Mouse (Mus musculus): ENCODE measurements at regions not wholly inside any gene's neighbourhood (a gene's known extent, or its start where the extent isn't known, plus 50 kb on each side); places are given as distances from the start of the nearest gene placed in this dataset.

DNA sequence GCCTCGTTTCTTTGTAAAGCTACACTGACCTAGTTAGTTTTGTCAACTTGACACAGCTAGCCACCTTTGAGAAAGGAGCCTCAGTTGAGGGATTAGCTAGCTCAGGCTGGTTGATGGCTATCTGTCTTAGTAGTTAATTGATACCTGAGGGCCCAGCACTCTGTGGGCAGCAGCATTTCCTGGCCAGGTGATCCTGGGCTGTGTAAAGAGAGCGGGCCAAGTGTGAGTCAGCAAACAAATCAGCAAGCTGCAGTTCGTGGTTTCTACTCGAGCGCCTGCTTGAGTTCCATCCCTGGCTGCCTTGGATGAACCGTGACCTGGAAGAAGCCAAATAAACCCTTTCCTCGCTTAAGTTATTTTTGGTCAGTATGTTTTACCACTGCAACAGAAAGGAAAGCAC is 106.6 kb upstream of the Fut8 start:
- Histone ChIP-seq H3K27ac (ENCODE audit: low read depth, low read length) (no peak overlapping the region), H3K4me3 (ENCODE audit: low read depth, low read length) (no peak overlapping the region), H3K4me1 (ENCODE audit: control insufficient read depth, insufficient read depth, low read length) (no peaks in the 10 kb centered on the region), H3K27me3 (replicated peaks; ENCODE audit: control insufficient read depth, insufficient read depth, low read length) (no peaks in the 10 kb centered on the region), H3K9ac (ENCODE audit: low read length) (no peak overlapping the region), H3K9me3 (replicated peaks; ENCODE audit: control insufficient read depth, low read length) (no peaks in the 10 kb centered on the region), H3K4me2 (ENCODE audit: low read length) (no peak overlapping the region), H3K36me3 (ENCODE audit: control insufficient read depth, insufficient read depth, low read length) (no peaks in the 10 kb centered on the region)
- DNase-seq (ENCODE audit: low spot score) (no peak), ATAC-seq (no peak)
- WGBS: 70% methylated on average over 7 of the region's 7 CpGs

DNA sequence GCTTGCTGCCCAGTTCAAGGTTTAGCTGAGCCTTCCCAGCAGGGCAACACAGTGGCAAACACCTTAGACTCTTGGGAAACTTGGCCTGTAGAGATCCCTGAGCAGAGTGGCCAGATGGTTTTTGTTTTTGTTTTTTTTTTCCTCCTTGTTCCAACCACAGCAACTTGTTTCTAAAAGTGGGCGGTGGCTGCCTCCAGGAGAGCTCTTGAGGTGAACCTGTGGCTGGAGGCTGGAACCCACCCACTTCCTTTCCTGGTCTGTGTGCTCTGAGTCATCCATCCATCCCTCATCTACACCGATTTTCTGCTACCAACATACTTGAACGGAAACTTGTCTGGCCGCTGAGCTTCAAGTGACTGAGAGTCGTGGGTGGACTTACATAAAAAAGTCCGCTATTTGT is 107.4 kb upstream of the Fut8 start:
- Histone ChIP-seq H3K9ac (ENCODE audit: low read length) (no peak overlapping the region), H3K9me3 (replicated peaks; ENCODE audit: control insufficient read depth, low read length) (no peaks in the 10 kb centered on the region), H3K36me3 (ENCODE audit: control insufficient read depth, insufficient read depth, low read length) (no peaks in the 10 kb centered on the region), H3K4me1 (ENCODE audit: control insufficient read depth, insufficient read depth, low read length) (no peaks in the 10 kb centered on the region), H3K27ac (ENCODE audit: low read depth, low read length) (no peak overlapping the region), H3K27me3 (replicated peaks; ENCODE audit: control insufficient read depth, insufficient read depth, low read length) (no peaks in the 10 kb centered on the region), H3K4me3 (ENCODE audit: low read depth, low read length) (no peak overlapping the region), H3K4me2 (ENCODE audit: low read length) (no peak overlapping the region)
- ATAC-seq: no peak
- DNase-seq (ENCODE audit: low spot score): no peak
- WGBS: 83% methylated on average over 6 of the region's 6 CpGs

DNA sequence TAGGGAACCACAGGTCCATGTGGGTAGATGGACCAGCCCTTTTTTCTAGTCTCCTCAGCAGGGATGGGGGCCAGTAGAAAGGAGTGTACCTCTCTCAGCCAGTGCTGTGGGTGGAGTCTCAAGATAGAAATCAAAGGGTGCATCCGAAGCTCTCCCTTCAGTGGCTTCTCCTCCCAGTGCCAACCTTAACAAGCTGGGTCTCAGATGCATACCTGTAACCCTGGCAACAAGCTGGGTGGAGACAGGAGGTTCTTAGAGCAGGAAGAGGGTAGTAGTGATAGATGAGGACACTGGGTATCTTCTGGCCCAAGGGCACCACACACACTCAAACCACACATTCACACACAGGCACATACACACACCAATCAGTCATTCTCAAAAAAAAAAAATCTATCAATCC is 113.7 kb upstream of the Fut8 start:
- no peaks in the 10 kb centered on the region for H3K27me3 ChIP-seq (replicated peaks; ENCODE audit: control insufficient read depth, insufficient read depth, low read length)
- H3K4me1 ChIP-seq (ENCODE audit: control insufficient read depth, insufficient read depth, low read length): no peaks in the 10 kb centered on the region
- no peak for ATAC-seq
- no peaks in the 10 kb centered on the region for H3K9me3 ChIP-seq (replicated peaks; ENCODE audit: control insufficient read depth, low read length)
- H3K4me3 ChIP-seq (ENCODE audit: low read depth, low read length): no peak overlapping the region
- H3K36me3 ChIP-seq (ENCODE audit: control insufficient read depth, insufficient read depth, low read length): no peaks in the 10 kb centered on the region
- no peak overlapping the region for H3K27ac ChIP-seq (ENCODE audit: low read depth, low read length)
- no peak for DNase-seq (ENCODE audit: low spot score)
- H3K4me2 ChIP-seq (ENCODE audit: low read length): no peak overlapping the region
- no peak overlapping the region for H3K9ac ChIP-seq (ENCODE audit: low read length)
- WGBS: 63% methylated on average over 1 of the region's 1 CpGs

DNA sequence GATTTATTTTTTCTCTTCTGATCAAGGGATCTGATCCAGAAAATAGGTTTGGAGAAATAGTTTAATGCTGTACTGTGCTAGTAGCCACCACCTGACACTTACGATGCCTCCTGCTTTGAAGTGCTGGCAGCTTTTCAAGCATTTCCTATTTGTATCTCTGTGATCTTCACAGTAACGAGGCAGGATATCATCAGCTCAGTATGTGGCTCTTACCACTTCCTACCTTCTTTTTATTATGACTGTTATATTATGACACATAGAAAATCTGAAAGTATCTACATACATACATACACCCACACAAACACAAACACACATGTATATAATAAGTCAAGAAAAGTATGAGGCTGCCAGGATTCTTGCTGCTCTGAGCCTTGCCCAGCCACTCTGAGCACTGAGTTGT is 124.4 kb upstream of the Fut8 start:
- Histone ChIP-seq H3K4me1 (ENCODE audit: control insufficient read depth, insufficient read depth, low read length) (no peaks in the 10 kb centered on the region), H3K36me3 (ENCODE audit: control insufficient read depth, insufficient read depth, low read length) (no peaks in the 10 kb centered on the region), H3K4me2 (ENCODE audit: low read length) (no peak overlapping the region), H3K4me3 (ENCODE audit: low read depth, low read length) (no peak overlapping the region), H3K9me3 (replicated peaks; ENCODE audit: control insufficient read depth, low read length) (no peaks in the 10 kb centered on the region), H3K27ac (ENCODE audit: low read depth, low read length) (no peak overlapping the region), H3K9ac (ENCODE audit: low read length) (no peak overlapping the region), H3K27me3 (replicated peaks; ENCODE audit: control insufficient read depth, insufficient read depth, low read length) (no peaks in the 10 kb centered on the region)
- DNase-seq (ENCODE audit: low spot score) (no peak), ATAC-seq (no peak)
- 60% methylated on average over 2 of the region's 2 CpGs for WGBS

DNA sequence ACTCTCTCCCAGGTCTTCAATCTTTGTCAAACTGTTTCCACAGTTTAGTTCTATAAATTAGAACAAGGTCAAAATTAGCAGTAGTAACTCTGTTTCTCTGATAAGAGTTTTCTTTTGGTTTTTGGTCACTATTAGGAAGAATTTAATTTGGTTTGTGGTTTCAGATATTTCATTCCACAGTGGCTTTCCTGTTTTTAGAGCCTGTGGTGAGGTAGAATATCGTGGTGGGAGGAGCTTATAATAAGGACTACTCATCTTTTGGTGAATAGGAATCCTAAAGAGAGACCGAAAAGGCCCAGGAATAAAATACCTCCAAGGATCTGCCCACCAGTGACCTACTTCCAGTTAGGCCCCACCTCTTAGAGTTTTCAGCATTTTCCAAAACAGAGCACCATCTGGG is 125.8 kb upstream of the Fut8 start:
- no peaks in the 10 kb centered on the region for H3K9me3 ChIP-seq (replicated peaks; ENCODE audit: control insufficient read depth, low read length)
- H3K4me1 ChIP-seq (ENCODE audit: control insufficient read depth, insufficient read depth, low read length): no peaks in the 10 kb centered on the region
- no peak overlapping the region for H3K27ac ChIP-seq (ENCODE audit: low read depth, low read length)
- no peaks in the 10 kb centered on the region for H3K27me3 ChIP-seq (replicated peaks; ENCODE audit: control insufficient read depth, insufficient read depth, low read length)
- H3K36me3 ChIP-seq (ENCODE audit: control insufficient read depth, insufficient read depth, low read length): no peaks in the 10 kb centered on the region
- ATAC-seq (no peak), DNase-seq (ENCODE audit: low spot score) (no peak)
- 78% methylated on average over 2 of the region's 2 CpGs for WGBS
- no peak overlapping the region for H3K4me2 ChIP-seq (ENCODE audit: low read length)
- H3K9ac ChIP-seq (ENCODE audit: low read length): no peak overlapping the region
- H3K4me3 ChIP-seq (ENCODE audit: low read depth, low read length): no peak overlapping the region

DNA sequence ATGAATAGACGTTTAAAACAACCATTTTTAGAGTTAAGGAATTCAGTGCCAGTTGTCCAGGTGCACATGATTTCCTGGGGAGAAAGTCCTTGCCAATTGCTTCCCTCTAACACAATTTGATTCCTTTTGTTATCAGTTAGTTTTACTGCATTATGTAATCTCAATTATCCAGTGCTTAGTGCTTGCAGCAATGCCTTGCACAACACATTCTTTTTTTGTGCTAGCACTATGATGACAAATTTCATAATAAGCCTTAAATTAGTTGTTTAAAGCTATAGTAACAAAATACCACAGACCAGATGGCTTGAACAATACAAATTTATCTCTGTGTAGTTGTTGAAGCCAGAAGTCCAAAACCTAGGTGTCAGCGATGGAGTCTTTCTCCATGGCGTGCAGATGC is 130.7 kb upstream of the Fut8 start:
- H3K9me3 ChIP-seq (replicated peaks; ENCODE audit: control insufficient read depth, low read length): no peaks in the 10 kb centered on the region
- H3K4me3 ChIP-seq (ENCODE audit: low read depth, low read length): no peak overlapping the region
- H3K4me2 ChIP-seq (ENCODE audit: low read length): no peak overlapping the region
- WGBS: 85% methylated on average over 3 of the region's 3 CpGs
- H3K27ac ChIP-seq (ENCODE audit: low read depth, low read length): no peak overlapping the region
- H3K27me3 ChIP-seq (replicated peaks; ENCODE audit: control insufficient read depth, insufficient read depth, low read length): no peaks in the 10 kb centered on the region
- no peaks in the 10 kb centered on the region for H3K36me3 ChIP-seq (ENCODE audit: control insufficient read depth, insufficient read depth, low read length)
- no peak for ATAC-seq
- DNase-seq (ENCODE audit: low spot score): no peak
- H3K4me1 ChIP-seq (ENCODE audit: control insufficient read depth, insufficient read depth, low read length): no peaks in the 10 kb centered on the region
- no peak overlapping the region for H3K9ac ChIP-seq (ENCODE audit: low read length)

DNA sequence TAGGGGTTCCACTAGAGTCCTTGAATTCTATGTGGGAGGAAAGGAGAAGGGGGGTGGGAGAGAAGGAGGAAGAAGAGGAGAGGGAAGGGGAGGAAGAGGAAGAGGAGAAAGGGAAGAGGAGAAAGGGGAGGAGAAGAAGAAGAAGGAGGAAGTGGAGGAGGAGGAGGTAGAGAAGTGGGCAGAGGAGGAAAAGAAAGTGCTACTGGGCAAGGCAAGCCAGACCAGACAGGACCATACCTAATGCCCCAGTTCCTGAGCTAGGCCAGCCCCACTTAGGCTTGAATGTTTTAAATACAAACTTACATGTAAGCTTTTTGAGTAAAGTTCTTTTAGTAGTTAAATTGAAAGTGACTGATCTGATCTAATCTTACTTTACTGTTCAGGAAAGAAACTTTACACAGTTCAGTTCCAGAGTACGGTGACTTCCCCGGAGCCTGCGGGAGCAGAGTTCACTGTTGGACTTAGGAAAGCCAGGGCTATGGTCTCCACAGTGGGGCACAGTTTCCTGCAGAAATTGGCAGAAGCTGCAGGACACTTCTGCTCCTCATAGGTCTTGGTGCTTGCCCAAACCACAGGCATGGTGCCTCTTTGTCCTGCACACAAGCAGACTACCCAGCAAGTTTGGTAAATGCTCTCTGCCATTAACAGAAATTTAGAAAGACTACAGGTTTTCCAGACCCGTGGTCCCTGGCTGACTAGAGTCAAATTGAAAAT is 131.9 kb upstream of the Fut8 start:
- Histone ChIP-seq H3K27ac (ENCODE audit: low read depth, low read length) (no peak overlapping the region), H3K4me2 (ENCODE audit: low read length) (no peak overlapping the region)

DNA sequence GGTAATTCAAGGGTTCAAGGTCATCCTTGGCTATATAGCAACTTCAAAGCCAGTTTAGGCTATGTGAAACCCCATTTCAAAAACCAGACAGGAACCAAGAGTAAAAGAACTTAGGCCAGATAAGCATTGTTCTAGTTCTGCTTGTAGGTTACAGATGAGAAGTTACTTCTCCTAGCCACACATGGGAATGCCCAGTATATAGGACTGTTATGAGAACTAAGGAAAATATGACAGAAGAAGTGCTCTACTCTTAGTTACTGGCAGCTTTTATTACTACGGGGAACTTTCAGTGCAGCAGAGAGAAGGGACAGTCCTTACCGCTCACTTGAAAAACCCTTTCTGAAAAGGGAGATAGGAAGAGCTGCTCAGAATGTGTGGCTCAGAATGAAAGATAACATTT is 137.4 kb upstream of the Fut8 start:
- DNase-seq (ENCODE audit: low spot score): no peak
- Histone ChIP-seq H3K27me3 (replicated peaks; ENCODE audit: control insufficient read depth, insufficient read depth, low read length) (no peaks in the 10 kb centered on the region), H3K4me3 (ENCODE audit: low read depth, low read length) (no peak overlapping the region), H3K9me3 (replicated peaks; ENCODE audit: control insufficient read depth, low read length) (no peaks in the 10 kb centered on the region), H3K9ac (ENCODE audit: low read length) (no peak overlapping the region), H3K36me3 (ENCODE audit: control insufficient read depth, insufficient read depth, low read length) (no peaks in the 10 kb centered on the region), H3K27ac (ENCODE audit: low read depth, low read length) (no peak overlapping the region), H3K4me1 (ENCODE audit: control insufficient read depth, insufficient read depth, low read length) (no peaks in the 10 kb centered on the region), H3K4me2 (ENCODE audit: low read length) (no peak overlapping the region)
- no peak for ATAC-seq
- WGBS: 95% methylated on average over 2 of the region's 2 CpGs

More for the DNA sequence above, 131.9 kb upstream of the Fut8 start:
- Histone ChIP-seq H3K9me3 (replicated peaks; ENCODE audit: control insufficient read depth, low read length) (no peaks in the 10 kb centered on the region), H3K27me3 (replicated peaks; ENCODE audit: control insufficient read depth, insufficient read depth, low read length) (no peaks in the 10 kb centered on the region), H3K4me1 (ENCODE audit: control insufficient read depth, insufficient read depth, low read length) (no peaks in the 10 kb centered on the region), H3K9ac (ENCODE audit: low read length) (no peak overlapping the region), H3K4me3 (ENCODE audit: low read depth, low read length) (no peak overlapping the region), H3K36me3 (ENCODE audit: control insufficient read depth, insufficient read depth, low read length) (no peaks in the 10 kb centered on the region)
- WGBS: 87% methylated on average over 4 of the region's 4 CpGs
- DNase-seq (ENCODE audit: low spot score): no peak
- ATAC-seq: no peak

DNA sequence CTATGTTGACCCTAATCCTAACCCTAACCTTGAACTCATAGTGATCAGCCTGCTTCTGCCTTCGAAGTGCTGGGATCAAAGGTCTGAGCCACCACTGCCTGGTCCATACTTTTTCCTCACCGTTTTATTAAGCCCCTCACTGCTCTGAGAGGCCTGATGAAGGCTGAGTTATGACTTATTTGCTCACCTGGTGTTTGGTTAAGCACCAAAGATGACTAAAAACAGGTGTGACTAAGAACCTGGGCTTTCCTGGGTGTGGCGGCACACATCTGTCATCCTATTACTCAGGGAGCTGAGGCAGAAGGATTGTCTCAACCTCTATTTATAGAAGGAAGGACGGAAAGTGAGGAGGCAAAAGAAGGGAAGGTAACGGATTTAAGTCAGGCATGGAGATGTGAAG is 137.5 kb upstream of the Max start:
- no peak overlapping the region for H3K4me2 ChIP-seq (ENCODE audit: low read length)
- no peaks in the 10 kb centered on the region for H3K9me3 ChIP-seq (replicated peaks; ENCODE audit: control insufficient read depth, low read length)
- ATAC-seq: no peak
- H3K4me3 ChIP-seq (ENCODE audit: low read depth, low read length): no peak overlapping the region
- H3K4me1 ChIP-seq (ENCODE audit: control insufficient read depth, insufficient read depth, low read length): no peaks in the 10 kb centered on the region
- H3K27me3 ChIP-seq (replicated peaks; ENCODE audit: control insufficient read depth, insufficient read depth, low read length): no peaks in the 10 kb centered on the region
- H3K9ac ChIP-seq (ENCODE audit: low read length): no peak overlapping the region
- DNase-seq (ENCODE audit: low spot score): no peak
- WGBS: 89% methylated on average over 5 of the region's 5 CpGs
- H3K27ac ChIP-seq (ENCODE audit: low read depth, low read length): no peak overlapping the region
- H3K36me3 ChIP-seq (ENCODE audit: control insufficient read depth, insufficient read depth, low read length): no peaks in the 10 kb centered on the region

Data from forebrain, embryonic 14.5 days (tissue).